Mouse (Mus musculus): ENCODE results near the gene Arih1.
A peak's percentile ranks its signal among the peaks of the same experiment; 100 is the strongest.
"Not testable (repeated sequence)": the region's sequence is repeated elsewhere in the genome, so short reads cannot be mapped to it uniquely, and the experiment has no call there.

The Arih1 gene

GRCm38 (mm10) chr9:59458997-59459510 lies 27.4 kb downstream of the Arih1 start:
- DNase-seq (ENCODE audit: low spot score in 2 of 2): peak; percentile 33 to 34

GRCm38 (mm10) chr9:59458416-59458815 lies 28.0 kb downstream of the Arih1 start:
- DNase-seq (ENCODE audit: low spot score in 2 of 2): no peak

GRCm38 (mm10) chr9:59457671-59458070 lies 28.7 kb downstream of the Arih1 start:
- DNase-seq (ENCODE audit: low spot score in 2 of 2): no peak

- DNase-seq (ENCODE audit: low spot score in 2 of 2): no peak
These were observed 30.9 kb downstream of the Arih1 start for GRCm38 (mm10) chr9:59455404-59456068.

- DNase-seq (ENCODE audit: low spot score in 2 of 2): no peak
These were observed 52.7 kb downstream of the Arih1 start for GRCm38 (mm10) chr9:59433729-59434128.

- no peak for DNase-seq (ENCODE audit: low spot score in 2 of 2)
These were observed 54.8 kb downstream of the Arih1 start for GRCm38 (mm10) chr9:59431626-59432025.

GRCm38 (mm10) chr9:59420487-59420886 lies 65.9 kb downstream of the Arih1 start:
- no peak for DNase-seq (ENCODE audit: low spot score in 2 of 2)

- DNase-seq (ENCODE audit: low spot score in 2 of 2): no peak
These were observed 79.1 kb downstream of the Arih1 start for GRCm38 (mm10) chr9:59407271-59407670.

GRCm38 (mm10) chr9:59389086-59389485 lies 97.3 kb downstream of the Arih1 start:
- DNase-seq (ENCODE audit: low spot score in 2 of 2): no peak

GRCm38 (mm10) chr9:59388311-59388710 lies 98.1 kb downstream of the Arih1 start:
- DNase-seq (ENCODE audit: low spot score in 2 of 2): peak; percentile 38 to 56

- DNase-seq (ENCODE audit: low spot score in 2 of 2): no peak
These were observed 99.0 kb downstream of the Arih1 start for GRCm38 (mm10) chr9:59387461-59387860.

- DNase-seq (ENCODE audit: low spot score in 2 of 2): no peak
These were observed 110.8 kb downstream of the Arih1 start for GRCm38 (mm10) chr9:59375626-59376025.

GRCm38 (mm10) chr9:59369646-59370045 lies 116.8 kb downstream of the Arih1 start:
- no peak for DNase-seq (ENCODE audit: low spot score in 2 of 2)

GRCm38 (mm10) chr9:59369220-59369619 lies 117.2 kb downstream of the Arih1 start:
- DNase-seq (ENCODE audit: low spot score in 2 of 2): no peak

GRCm38 (mm10) chr9:59360487-59360886 lies 125.9 kb downstream of the Arih1 start:
- DNase-seq (ENCODE audit: low spot score in 2 of 2): not testable (repeated sequence)

GRCm38 (mm10) chr9:59358041-59358440 lies 128.4 kb downstream of the Arih1 start:
- DNase-seq (ENCODE audit: low spot score in 2 of 2): not testable (repeated sequence)

- DNase-seq (ENCODE audit: low spot score in 2 of 2): peak; percentile 93
These were observed 133.2 kb downstream of the Arih1 start, which contains the start of gene Bbs4 for GRCm38 (mm10) chr9:59353253-59353639. Gene Bbs4, minus strand, starts transcription at chr9:59353508.

- DNase-seq (ENCODE audit: low spot score in 2 of 2): no peak
These were observed 133.7 kb downstream of the Arih1 start for GRCm38 (mm10) chr9:59352586-59353252.

GRCm38 (mm10) chr9:59346176-59346575 lies 140.2 kb downstream of the Arih1 start:
- no peak for DNase-seq (ENCODE audit: low spot score in 2 of 2)

- DNase-seq (ENCODE audit: low spot score in 2 of 2): no peak
These were observed 146.4 kb downstream of the Arih1 start for GRCm38 (mm10) chr9:59340002-59340401.

GRCm38 (mm10) chr9:59339107-59339506 lies 147.3 kb downstream of the Arih1 start:
- no peak for DNase-seq (ENCODE audit: low spot score in 2 of 2)

GRCm38 (mm10) chr9:59338411-59338810 lies 148.0 kb downstream of the Arih1 start:
- DNase-seq (ENCODE audit: low spot score in 2 of 2): no peak

All from right cerebral cortex, postnatal 10 days (tissue).